22 mouse cellular contexts compared by ENCODE assay signal in the genomic region with DNA sequence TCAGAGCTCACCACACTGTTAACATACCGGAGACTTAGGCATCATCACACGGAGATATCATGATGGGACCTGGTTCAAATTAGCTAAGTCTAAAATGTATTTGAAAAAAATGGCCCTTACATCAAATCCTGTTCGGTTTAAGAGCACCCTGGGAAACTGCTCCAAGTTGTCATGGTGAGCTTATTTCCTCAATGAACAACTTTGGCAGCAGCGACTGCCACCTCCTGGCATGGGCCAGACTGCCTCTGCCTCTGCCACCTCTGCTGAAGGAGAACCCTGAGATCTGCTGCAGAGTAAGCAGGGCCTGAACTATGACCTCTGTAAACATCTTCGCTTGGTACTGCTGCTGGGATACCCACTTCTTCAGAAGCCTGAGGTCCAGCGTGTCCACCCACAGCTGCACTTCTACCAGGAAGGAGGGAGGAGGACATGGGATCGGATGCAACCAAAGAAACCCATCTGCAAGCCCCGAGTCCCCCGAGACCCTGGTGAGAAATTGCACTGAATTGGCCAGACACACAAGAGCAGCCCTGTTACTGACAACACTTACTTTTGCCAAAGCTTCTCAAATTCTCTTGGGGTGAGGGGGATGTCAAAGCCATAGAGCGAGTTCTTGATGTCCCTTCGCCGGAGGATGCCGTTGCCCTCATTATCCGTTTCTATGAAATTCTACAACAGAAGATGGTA.
DNase-seq lines count a peak whose midpoint lies in the region; ATAC-seq and TF ChIP-seq lines count a peak whose summit lies in the region.
"Had no signal": no experiment of that assay in that cellular context is flagged by ENCODE, and none has a peak within 500 bp of the region (broad histone marks: within the 10 kb centered on the region; RNA-seq: fewer than 3 reads in every experiment).

No protein-coding gene starts in this region.

- peak; percentile 42; the same call in 1 of the 2 replicates for ATAC-seq in forebrain, postnatal 0 days
- no peak for ATAC-seq in forebrain, embryonic 16.5 days
- ATAC-seq: liver, embryonic 12.5 days; midbrain, embryonic 15.5 days had no signal

- no peak overlapping the region for H3K27ac ChIP-seq in forebrain, postnatal 0 days (ENCODE audit: low read depth, low read length)
- H3K27ac ChIP-seq in forebrain, embryonic 16.5 days (ENCODE audit: low read length) = no peak overlapping the region
- no peak overlapping the region for H3K27ac ChIP-seq in layer of hippocampus, adult 2 months
- H3K27ac ChIP-seq: hindbrain, embryonic 12.5 days; limb, embryonic 12.5 days; liver, embryonic 12.5 days; midbrain, embryonic 15.5 days; neural tube, embryonic 15.5 days; stomach, embryonic 15.5 days had no signal

- DNase-seq in forebrain, postnatal 0 days = peak; percentile 70
- peak; percentile 26 to 46 for DNase-seq in layer of hippocampus, adult 2 months (ENCODE audit: low spot score in 2 of 2)
- DNase-seq in layer of hippocampus, adult 9-10 months (ENCODE audit: low spot score) = no peak
- peak; percentile 69 to 70 for DNase-seq in right cerebral cortex, postnatal 10 days (ENCODE audit: low spot score in 2 of 2)
- DNase-seq in right cerebral cortex, postnatal 25 days = no peak
- DNase-seq in ovary, postnatal 10 days (ENCODE audit: low spot score) = no peak
- DNase-seq: cerebellum, adult 9-11 months; embryo, embryonic 11 days; heart, postnatal 14 days; kidney, adult 8-10 months; kidney, postnatal 14 days; lung, adult 2 months; thymus, adult 2 months had no signal

- H3K36me3 ChIP-seq in forebrain, postnatal 0 days (ENCODE audit: insufficient read depth) = no peaks in the 10 kb centered on the region
- H3K36me3 ChIP-seq in forebrain, embryonic 16.5 days (ENCODE audit: control insufficient read depth, insufficient read depth) = no peaks in the 10 kb centered on the region
- H3K36me3 ChIP-seq: heart, embryonic 12.5 days; hindbrain, embryonic 12.5 days; limb, embryonic 12.5 days; liver, embryonic 12.5 days; midbrain, embryonic 15.5 days; neural tube, embryonic 15.5 days; stomach, embryonic 15.5 days had no signal

- WGBS in forebrain, postnatal 0 days = 78% methylated on average over 14 of the region's 14 CpGs
- 83% methylated on average over 14 of the region's 14 CpGs for WGBS in forebrain, embryonic 16.5 days

- no peaks in the 10 kb centered on the region for H3K9me3 ChIP-seq in forebrain, postnatal 0 days (ENCODE audit: low read length)
- no peaks in the 10 kb centered on the region for H3K9me3 ChIP-seq in forebrain, embryonic 16.5 days (ENCODE audit: control insufficient read depth, low read length)
- H3K9me3 ChIP-seq: hindbrain, embryonic 12.5 days; limb, embryonic 12.5 days; liver, embryonic 12.5 days; midbrain, embryonic 15.5 days; neural tube, embryonic 15.5 days; stomach, embryonic 15.5 days had no signal

- H3K4me2 ChIP-seq in forebrain, postnatal 0 days (ENCODE audit: low read depth) = no peak overlapping the region
- H3K4me2 ChIP-seq in forebrain, embryonic 16.5 days (ENCODE audit: low read length) = no peak overlapping the region
- H3K4me2 ChIP-seq: heart, embryonic 12.5 days; hindbrain, embryonic 12.5 days; limb, embryonic 12.5 days; liver, embryonic 12.5 days; midbrain, embryonic 15.5 days; neural tube, embryonic 15.5 days; stomach, embryonic 15.5 days had no signal

- H3K27me3 ChIP-seq in forebrain, postnatal 0 days (ENCODE audit: insufficient read depth, low read length) = no peaks in the 10 kb centered on the region
- H3K27me3 ChIP-seq in forebrain, embryonic 16.5 days (replicated peaks; ENCODE audit: control insufficient read depth, insufficient read depth, low read length) = no peaks in the 10 kb centered on the region
- H3K27me3 ChIP-seq: limb, embryonic 12.5 days; liver, embryonic 12.5 days; megakaryocyte, embryonic 14.5 days; midbrain, embryonic 15.5 days; neural tube, embryonic 15.5 days; stomach, embryonic 15.5 days had no signal

- no peaks in the 10 kb centered on the region for H3K4me1 ChIP-seq in forebrain, postnatal 0 days (ENCODE audit: insufficient read depth)
- 0 out of 2 replicates have a peak, but pooled peaks cover 2% of the 10 kb centered on the region for H3K4me1 ChIP-seq in forebrain, embryonic 16.5 days (replicated peaks; ENCODE audit: control insufficient read depth, insufficient read depth, low read length)
- H3K4me1 ChIP-seq: heart, embryonic 12.5 days; hindbrain, embryonic 12.5 days; limb, embryonic 12.5 days; liver, embryonic 12.5 days; megakaryocyte, embryonic 14.5 days; midbrain, embryonic 15.5 days; neural tube, embryonic 15.5 days; stomach, embryonic 15.5 days had no signal

- H3K4me3 ChIP-seq in forebrain, postnatal 0 days (ENCODE audit: low read depth, low read length) = no peak overlapping the region
- H3K4me3 ChIP-seq in forebrain, embryonic 16.5 days (replicated peaks; ENCODE audit: low read length) = no peak overlapping the region
- H3K4me3 ChIP-seq in layer of hippocampus, adult 2 months = no peak overlapping the region
- H3K4me3 ChIP-seq: heart, embryonic 12.5 days; hindbrain, embryonic 12.5 days; limb, embryonic 12.5 days; liver, embryonic 12.5 days; megakaryocyte, embryonic 14.5 days; midbrain, embryonic 15.5 days; neural tube, embryonic 15.5 days; stomach, embryonic 15.5 days had no signal

- H3K9ac ChIP-seq in forebrain, postnatal 0 days = no peak overlapping the region
- H3K9ac ChIP-seq in forebrain, embryonic 16.5 days (replicated peaks; ENCODE audit: low read depth, low read length) = no peak overlapping the region
- H3K9ac ChIP-seq: heart, embryonic 12.5 days; hindbrain, embryonic 12.5 days; limb, embryonic 12.5 days; liver, embryonic 12.5 days; midbrain, embryonic 15.5 days; neural tube, embryonic 15.5 days; stomach, embryonic 15.5 days had no signal

- TF ChIP-seq CTCF in forebrain, postnatal 0 days (IDR thresholded peaks at IDR 0.05; ENCODE audit: low read depth) = peak; percentile 43
- TF ChIP-seq CTCF in layer of hippocampus, adult 2 months (conservative IDR thresholded peaks at IDR 0.05) = peak; percentile 75

Comparison
In these comparisons a context has a peak if more than half of its experiments do, and no peak if none do; other contexts are left out.
1. DNase-seq: peak in forebrain, postnatal 0 days (single experiment), layer of hippocampus, adult 2 months (2 of 2) and right cerebral cortex, postnatal 10 days (2 of 2); none in layer of hippocampus, adult 9-10 months (single experiment), right cerebral cortex, postnatal 25 days (single experiment) and ovary, postnatal 10 days (single experiment).